Mouse (Mus musculus) megakaryocyte-erythroid progenitor cell, adult 5 weeks (primary cell): ENCODE data around the gene Gstt1. TPM values are rescaled to one million over a fixed set of nuclear protein-coding genes. Genes with fewer than 3 reads are reported as not detected.

ENCODE experiments used
- polyA plus RNA-seq: library from polyadenylated mRNA; stranded (reverse); fragments of >175 nt; gene quantifications from 2 replicates; pipeline ENCODE4 v1.2.3, GENCODE M21; 2012

Gene Gstt1
- polyA plus RNA-seq: 0.38 and 0.93 TPM in 2 replicates

GRCm38 (mm10) chr10:75798176-75798696 lies at the start of gene Gstt1:
Gene Gstt1, minus strand, starts transcription at chr10:75798584.

GRCm38 (mm10) chr10:75837248-75837759 lies 38.9 kb upstream of the Gstt1 start, which contains the start of gene Gstt2:
Gene Gstt2, minus strand, starts transcription at chr10:75837424.

GRCm38 (mm10) chr10:75822443-75822842 lies 24.1 kb upstream of the Gstt1 start, which contains the start of gene Gstt4:
Gene Gstt4, minus strand, starts transcription at chr10:75822543.

GRCm38 (mm10) chr10:75780769-75781578 lies 17.4 kb downstream of the Gstt1 start, which contains the start of the genes Gm20441 and Gstt3:
Gene Gm20441, minus strand, starts transcription at chr10:75780954.
Gene Gstt3, minus strand, starts transcription at chr10:75781414.

GRCm38 (mm10) chr10:75772795-75773664 lies 25.4 kb downstream of the Gstt1 start, which contains the start of gene Ddt:
Gene Ddt, minus strand, starts transcription at chr10:75773414.

GRCm38 (mm10) chr10:75763682-75764518 lies 34.5 kb downstream of the Gstt1 start, which contains the start of gene Cabin1:
Gene Cabin1, minus strand, starts transcription at chr10:75764341.

Other genes with a start within 250 kb of the Gstt1 start
- gene Lrrc75b, start 238.3 kb downstream of the Gstt1 start, polyA plus RNA-seq: 0.02 TPM in 1 of 2 replicates, not detected in the other
- gene Ggt1, start 237.0 kb downstream of the Gstt1 start, polyA plus RNA-seq: 1.2 and 1.8 TPM in 2 replicates
- 9.1 and 11.3 TPM in 2 replicates for gene Ggt5, start 209.2 kb downstream of the Gstt1 start, polyA plus RNA-seq
- gene Susd2, start 154.6 kb downstream of the Gstt1 start, polyA plus RNA-seq: 0.68 and 1.6 TPM in 2 replicates
- 95.9 and 105 TPM in 2 replicates for gene Cabin1, start 34.2 kb downstream of the Gstt1 start, polyA plus RNA-seq
- gene Ddt, start 25.2 kb downstream of the Gstt1 start, polyA plus RNA-seq: 95.8 and 97.5 TPM in 2 replicates
- not detected in 2 replicates for gene Gm20441, start 17.6 kb downstream of the Gstt1 start, polyA plus RNA-seq
- 4.0 and 4.4 TPM in 2 replicates for gene Gstt3, start 17.2 kb downstream of the Gstt1 start, polyA plus RNA-seq
- not detected in 2 replicates for gene Gstt4, start 24.0 kb upstream of the Gstt1 start, polyA plus RNA-seq
- 7.5 and 8.4 TPM in 2 replicates for gene Gstt2, start 38.8 kb upstream of the Gstt1 start, polyA plus RNA-seq
- gene Mif, start 61.7 kb upstream of the Gstt1 start, polyA plus RNA-seq: 2,192 and 2,368 TPM in 2 replicates
- 9.1 and 10.6 TPM in 2 replicates for gene Derl3, start 94.8 kb upstream of the Gstt1 start, polyA plus RNA-seq
- gene Smarcb1, start 123.0 kb upstream of the Gstt1 start, polyA plus RNA-seq: 308 and 343 TPM in 2 replicates
- gene Chchd10, start 134.5 kb upstream of the Gstt1 start, polyA plus RNA-seq: 187 and 201 TPM in 2 replicates
- 0.65 and 0.74 TPM in 2 replicates for gene Mmp11, start 137.9 kb upstream of the Gstt1 start, polyA plus RNA-seq
- not detected in 2 replicates for gene Gm867, start 142.1 kb upstream of the Gstt1 start, polyA plus RNA-seq
- 1.4 and 2.1 TPM in 2 replicates for gene Vpreb3, start 144.5 kb upstream of the Gstt1 start, polyA plus RNA-seq
- gene Gm5134, start 155.9 kb upstream of the Gstt1 start, polyA plus RNA-seq: 0.09 and 0.22 TPM in 2 replicates
- 3.7 and 5.0 TPM in 2 replicates for gene Zfp280b, start 234.1 kb upstream of the Gstt1 start, polyA plus RNA-seq